Mouse (Mus musculus) mouse trophoblast stem cell (cell line): ENCODE data around the gene Fbxo47.
"Not testable (repeated sequence)": the region's sequence is repeated elsewhere in the genome, so short reads cannot be mapped to it uniquely, and the experiment has no call there.

Experiments
- in situ Hi-C, 2 experiments: fragments of 300-500 bp; cut with MseI, MboI; formaldehyde crosslinking; loops; 2 replicates in 1 of 2; 3 replicates in 1 of 2; pipeline ENCODE4 v1.15.1; 2025

Fbxo47 gene

DNA sequence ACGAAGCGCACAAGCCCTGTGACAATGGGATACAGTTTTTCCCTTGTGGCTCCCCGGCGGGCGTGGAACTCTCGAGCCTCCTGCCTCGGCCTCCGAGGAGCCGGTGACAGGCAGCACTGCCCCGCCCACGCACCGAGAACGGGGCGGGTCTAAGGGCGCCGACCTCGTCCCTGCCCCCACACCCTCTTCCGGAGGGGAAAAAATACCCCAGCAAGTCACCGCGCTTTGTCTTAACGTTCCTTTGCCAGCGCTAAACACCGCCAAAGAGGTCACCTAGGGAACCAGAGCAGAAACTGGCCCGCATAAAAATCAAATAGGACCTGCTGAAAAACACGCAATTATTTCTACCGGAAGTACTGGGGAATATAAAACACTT lies 424 bp downstream of the Fbxo47 start:
- in situ Hi-C loops = no loop called here

- in situ Hi-C loops = no loop called here
Measured at GRCm38 (mm10) chr11:97880362-97880761, 3.6 kb downstream of the Fbxo47 start.

DNA sequence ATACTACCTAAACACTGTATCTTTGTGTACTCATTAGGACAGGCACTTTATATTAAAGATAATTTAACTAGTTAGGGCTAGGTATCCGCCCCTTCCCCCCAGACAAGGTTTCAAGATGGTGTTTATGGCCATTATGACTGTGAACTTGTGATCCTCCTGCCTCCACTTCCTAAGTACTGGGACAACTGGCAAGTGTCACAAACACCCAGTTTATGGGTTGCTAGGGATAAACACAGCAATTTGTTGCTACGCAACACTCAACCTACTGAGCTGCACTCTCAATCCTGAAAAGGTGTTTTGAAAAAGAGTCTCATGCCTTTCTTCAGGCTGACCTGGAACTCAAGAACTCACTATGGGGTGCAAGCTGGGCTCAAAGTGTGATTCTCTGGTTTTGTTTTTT lies 6.6 kb downstream of the Fbxo47 start:
- in situ Hi-C loops = loop anchor here in 1 of 2 experiments (10.0 kb wide), 1 partner anchor 83 kb away; the partner anchor contains the start of gene Lasp1

DNA sequence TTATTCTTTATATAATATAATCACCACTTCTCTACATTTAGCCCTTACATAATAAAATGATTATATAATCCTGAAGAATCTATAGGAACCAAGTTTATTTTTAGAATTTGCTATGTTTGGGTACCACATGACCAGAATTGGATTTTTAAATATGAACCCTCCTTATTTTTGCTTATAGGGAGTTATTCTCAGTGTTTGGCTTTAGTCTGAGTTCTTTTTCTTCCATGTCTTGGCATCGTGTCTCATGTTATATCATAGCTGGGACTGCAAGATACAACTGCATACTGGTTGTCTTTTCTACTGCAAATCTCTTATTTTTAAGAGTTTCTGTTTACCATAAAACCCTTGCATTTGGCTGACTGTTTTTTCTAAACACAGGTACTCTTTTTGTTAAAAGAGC lies 9.6 kb downstream of the Fbxo47 start:
- in situ Hi-C loops = loop anchor here (5.0 to 10.0 kb wide), 2 partner anchors 80 to 82 kb away; partner anchors contain the start of gene Lasp1 (in 1 of the 2)

GRCm38 (mm10) chr11:97872378-97872777 lies 11.6 kb downstream of the Fbxo47 start:
- in situ Hi-C loops = loop anchor here (5.0 to 10.0 kb wide), 2 partner anchors 78 to 80 kb away; partner anchors contain the start of gene Lasp1 (in 1 of the 2)

GRCm38 (mm10) chr11:97867591-97867990 lies 16.4 kb downstream of the Fbxo47 start:
- in situ Hi-C loops = no loop called here

- in situ Hi-C loops = no loop called here
Measured at GRCm38 (mm10) chr11:97866091-97866888, 17.7 kb downstream of the Fbxo47 start.

GRCm38 (mm10) chr11:97865421-97865820 lies 18.5 kb downstream of the Fbxo47 start:
- in situ Hi-C loops = no loop called here

- in situ Hi-C loops = no loop called here
Measured at GRCm38 (mm10) chr11:97862148-97862547, 21.8 kb downstream of the Fbxo47 start.

- in situ Hi-C loops = no loop called here
Measured at GRCm38 (mm10) chr11:97855473-97855872, 28.5 kb downstream of the Fbxo47 start.

GRCm38 (mm10) chr11:97851601-97852000 lies 32.4 kb downstream of the Fbxo47 start:
- in situ Hi-C loops = no loop called here

GRCm38 (mm10) chr11:97850367-97850766 lies 33.6 kb downstream of the Fbxo47 start:
- in situ Hi-C loops = no loop called here

DNA sequence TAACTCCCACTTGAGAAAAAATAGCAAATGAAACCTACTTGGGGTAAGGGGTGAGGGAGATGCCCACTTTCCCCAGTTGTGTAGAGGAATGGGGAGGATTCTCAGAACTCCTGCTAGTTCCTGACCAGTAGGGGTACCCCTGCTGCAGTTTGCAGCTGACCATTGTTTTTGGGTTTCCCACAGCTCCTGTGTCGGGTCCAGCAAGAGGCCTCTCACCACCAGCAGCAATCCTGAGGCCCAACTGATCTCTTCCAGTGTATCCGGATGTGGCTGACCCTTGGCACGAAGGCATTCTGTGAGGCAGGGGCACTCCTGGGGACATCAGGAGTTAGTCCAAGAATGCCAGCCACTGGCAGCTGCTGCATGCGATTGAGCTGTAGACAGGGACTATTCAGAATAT lies 42.0 kb downstream of the Fbxo47 start:
- in situ Hi-C loops = no loop called here

DNA sequence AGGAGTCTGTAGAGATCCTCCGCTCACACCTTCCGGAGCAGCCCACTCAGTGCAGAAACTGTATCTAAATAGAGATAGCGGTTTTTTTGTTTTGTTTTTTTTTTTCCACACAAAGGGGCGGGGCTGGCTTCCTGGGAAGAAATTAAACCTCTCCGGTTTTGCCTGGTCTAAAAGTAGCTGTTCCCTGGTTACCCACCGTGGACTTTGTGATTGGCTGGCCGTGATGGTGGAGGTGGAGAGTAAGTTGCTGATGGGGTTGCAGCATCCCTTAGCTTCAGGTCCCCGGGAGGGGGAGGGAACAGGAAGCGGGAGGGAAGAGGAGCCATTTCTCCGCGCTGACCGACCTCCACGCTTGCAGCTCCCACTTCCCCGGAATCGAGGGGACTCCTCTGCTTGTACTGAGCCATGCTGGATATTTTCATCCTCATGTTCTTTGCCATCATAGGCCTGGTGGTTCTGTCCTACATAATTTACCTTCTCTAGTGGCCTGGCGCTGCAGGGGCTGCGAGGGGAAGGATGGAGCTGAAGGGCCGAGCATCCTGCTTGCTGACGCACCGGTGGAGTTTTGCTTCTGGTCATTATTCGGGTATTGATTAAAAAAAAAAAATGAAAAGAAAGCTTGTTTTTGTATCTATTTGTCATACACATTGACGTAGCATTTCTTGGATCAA lies 42.8 kb downstream of the Fbxo47 start:
- in situ Hi-C loops = no loop called here

DNA sequence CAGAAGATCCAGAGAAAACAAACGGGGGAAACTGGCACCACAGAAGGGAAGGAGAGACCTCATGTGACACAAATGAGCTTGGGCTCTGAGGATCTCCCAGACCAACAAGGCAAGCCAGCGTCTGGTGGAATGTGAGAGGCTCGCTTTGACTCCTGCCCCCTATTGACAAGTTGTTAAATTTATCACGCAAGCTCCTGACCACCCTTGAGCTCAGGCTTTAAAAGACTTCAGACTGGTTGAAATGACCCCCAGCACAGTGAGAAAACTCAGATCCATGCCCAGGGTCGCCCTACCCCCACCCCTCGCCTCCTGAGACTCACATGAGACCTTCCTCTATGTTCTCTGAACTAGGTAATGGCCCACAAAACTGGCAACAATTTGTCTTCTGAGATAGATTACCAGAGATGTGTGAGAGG lies 43.4 kb downstream of the Fbxo47 start, which contains the start of gene B230217C12Rik:
TSS of gene B230217C12Rik (plus strand) at position 242 of the 416 bp plus-strand sequence.
- in situ Hi-C loops = no loop called here

DNA sequence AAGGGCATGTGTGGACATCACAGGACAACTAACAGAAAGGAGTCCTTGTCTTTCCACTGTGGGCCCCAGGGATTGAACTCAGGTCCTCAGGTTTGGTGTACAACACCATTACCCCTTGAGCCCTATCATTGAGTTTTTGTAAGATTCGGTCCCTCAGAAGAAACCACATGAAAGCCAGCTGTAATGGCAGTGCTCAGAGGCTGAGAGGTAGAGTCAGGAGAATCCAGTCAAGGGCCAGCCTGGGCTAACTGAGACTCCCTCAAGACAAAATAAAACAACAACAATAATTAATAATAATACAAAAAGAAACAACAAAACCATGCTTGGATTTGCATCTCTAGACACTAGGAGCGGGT lies 43.8 kb downstream of the Fbxo47 start:
- in situ Hi-C loops = no loop called here

DNA sequence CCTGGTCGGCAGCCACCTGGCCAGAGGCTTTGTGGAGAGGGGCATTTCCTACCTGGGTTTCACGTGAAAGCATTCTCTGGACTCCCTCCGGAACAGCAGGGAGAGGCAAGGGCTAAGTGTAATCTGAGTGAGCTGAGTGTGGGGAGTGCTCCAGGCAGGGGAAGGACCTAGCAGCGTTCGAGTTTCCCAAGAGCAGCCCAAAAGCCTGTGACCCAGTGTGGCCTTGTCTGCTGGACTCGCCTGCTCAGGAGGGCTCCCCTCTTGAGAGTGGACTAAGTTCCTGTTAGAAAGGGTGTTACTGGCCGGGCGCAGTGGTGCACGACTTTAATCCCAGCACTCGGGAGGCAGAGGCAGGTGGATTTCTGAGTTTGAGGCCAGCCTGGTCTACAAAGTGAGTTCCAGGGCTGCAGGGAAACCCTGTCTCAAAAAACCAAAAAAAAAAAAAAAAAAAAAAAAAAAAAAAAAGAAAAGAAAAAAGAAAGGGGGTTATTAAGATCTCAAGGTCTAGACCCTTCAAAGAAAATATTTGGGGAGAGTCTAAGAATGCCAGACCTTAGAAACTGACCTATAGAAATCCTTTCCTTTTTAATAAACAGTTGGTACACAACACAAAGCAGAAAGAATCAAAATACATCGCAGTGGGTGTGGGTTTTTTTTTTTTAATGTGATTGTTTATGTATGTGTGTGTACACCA lies 44.4 kb downstream of the Fbxo47 start:
- in situ Hi-C loops = no loop called here

DNA sequence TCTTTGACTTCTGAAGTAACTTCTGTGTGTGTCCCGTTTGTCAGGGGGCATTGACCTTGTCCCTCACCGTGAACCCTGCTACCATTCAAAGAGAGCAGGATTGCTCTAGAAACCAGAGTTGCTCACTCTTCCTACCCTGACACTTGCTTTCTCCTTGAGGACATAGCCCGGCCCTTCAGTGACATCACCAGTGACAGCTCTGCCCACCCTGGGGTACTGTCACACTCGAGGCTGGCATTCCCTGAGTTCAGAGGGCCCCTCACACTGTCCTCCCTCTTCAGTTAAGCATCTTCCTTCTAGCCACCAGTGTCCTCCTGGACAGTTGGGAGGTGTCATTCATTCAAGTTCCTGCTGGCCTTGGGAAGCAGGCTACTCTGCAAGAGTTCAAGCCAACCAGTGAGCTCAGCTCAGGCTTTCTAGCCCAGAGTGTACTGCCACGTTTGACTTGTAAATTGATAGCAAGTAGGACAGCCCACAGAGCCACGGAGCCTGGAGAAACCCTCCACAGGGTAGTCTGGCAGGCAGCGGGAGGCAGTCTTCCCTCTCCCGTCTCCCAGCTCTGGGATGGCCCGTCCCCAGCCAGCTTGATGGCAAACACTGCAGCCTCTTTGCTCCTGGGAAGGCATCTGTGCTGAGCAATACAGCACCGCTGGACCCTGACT lies 45.0 kb downstream of the Fbxo47 start:
- in situ Hi-C loops = no loop called here

GRCm38 (mm10) chr11:97837641-97838149 lies 46.3 kb downstream of the Fbxo47 start:
- in situ Hi-C loops = no loop called here

GRCm38 (mm10) chr11:97837051-97837450 lies 46.9 kb downstream of the Fbxo47 start:
- in situ Hi-C loops = not testable (repeated sequence)

DNA sequence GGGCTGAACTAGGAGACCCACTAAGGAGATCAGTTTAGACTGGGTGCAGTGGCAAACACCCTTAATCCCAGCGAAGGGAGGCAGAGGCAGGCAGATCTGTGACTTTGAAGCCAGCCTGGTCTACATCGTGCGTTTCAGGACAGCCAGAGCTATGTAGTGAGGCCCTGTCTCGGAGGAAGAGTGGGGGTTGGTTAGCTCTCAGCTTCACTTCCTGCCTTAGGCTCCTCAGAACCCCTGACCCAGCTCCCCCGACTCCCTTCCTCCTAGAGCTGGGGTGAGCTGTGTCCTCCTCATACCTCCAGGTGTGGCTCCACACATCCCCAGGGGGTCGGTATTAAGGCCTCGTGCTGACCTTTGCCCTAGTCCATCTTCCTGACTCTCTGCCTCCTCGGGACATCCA lies 47.4 kb downstream of the Fbxo47 start:
- in situ Hi-C loops = no loop called here

DNA sequence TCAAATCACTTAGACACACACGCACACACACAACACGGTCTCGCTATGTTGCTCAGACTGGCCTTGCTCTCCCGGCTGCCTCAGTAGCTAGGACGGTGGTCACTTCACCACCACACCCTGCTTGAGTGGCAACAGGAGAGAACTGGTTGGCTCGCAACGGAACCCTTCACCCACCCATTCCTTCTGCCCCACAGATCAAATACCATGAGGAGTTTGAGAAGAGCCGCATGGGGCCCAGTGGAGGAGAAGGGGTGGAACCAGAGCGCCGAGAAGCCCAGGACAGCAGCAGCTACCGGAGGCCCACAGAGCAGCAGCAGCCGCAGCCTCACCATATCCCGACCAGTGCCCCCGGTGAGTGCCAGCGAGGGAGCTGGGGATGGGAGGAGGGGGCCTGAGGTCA lies 50.6 kb downstream of the Fbxo47 start:
- in situ Hi-C loops = no loop called here
